ENCODE assay signal across 8 mouse cellular contexts in genomic region chr12:76403886-76404537, GRCm38 (mm10). TPM values are rescaled to one million over a fixed set of nuclear protein-coding genes. Genes with fewer than 3 reads are reported as not detected.
DNase-seq lines count a peak whose midpoint lies in the region; ATAC-seq and TF ChIP-seq lines count a peak whose summit lies in the region.

Gene Hspa2, plus strand, starts transcription at chr12:76404176.

- H3K9me3 ChIP-seq in CH12.LX (replicated peaks; ENCODE audit: low read length), result peaks cover 21% of the 10 kb centered on the region
- H3K9me3 ChIP-seq in forebrain, embryonic 11.5 days (ENCODE audit: control insufficient read depth, low read length), result no peaks in the 10 kb centered on the region
- no peaks in the 10 kb centered on the region for H3K9me3 ChIP-seq in heart, embryonic 16.5 days (replicated peaks; ENCODE audit: control insufficient read depth, low read length)
- no peaks in the 10 kb centered on the region for H3K9me3 ChIP-seq in liver, embryonic 15.5 days (replicated peaks)
- no peaks in the 10 kb centered on the region for H3K9me3 ChIP-seq in neural tube, embryonic 12.5 days

- H3K27me3 ChIP-seq in CH12.LX (replicated peaks), result no peaks in the 10 kb centered on the region
- peaks cover 31% of the 10 kb centered on the region for H3K27me3 ChIP-seq in forebrain, embryonic 11.5 days (ENCODE audit: control insufficient read depth, insufficient read depth, low read length)
- peaks cover 18% of the 10 kb centered on the region for H3K27me3 ChIP-seq in heart, embryonic 16.5 days (ENCODE audit: control insufficient read depth, insufficient read depth, low read length)
- peaks cover 58% of the 10 kb centered on the region for H3K27me3 ChIP-seq in liver, embryonic 15.5 days
- peaks cover 40% of the 10 kb centered on the region for H3K27me3 ChIP-seq in neural tube, embryonic 12.5 days (replicated peaks)

- in situ Hi-C loops in CH12.LX (cut with MboI; ENCODE audit: low pct_ligation_motif_present, low pct_unique_long_range_greater_than_20kb, low sequenced_read_pairs), result no loop called here

- TF ChIP-seq EP300 in CH12.LX (IDR thresholded peaks at IDR 0.05; ENCODE audit: low read length), result no peak

- no peaks in the 10 kb centered on the region for H3K79me2 ChIP-seq in CH12.LX (replicated peaks; ENCODE audit: control insufficient read depth, extremely low read depth, insufficient read depth, poor library complexity, severe bottlenecking)

- TF ChIP-seq RAD21 in CH12.LX (IDR thresholded peaks at IDR 0.05; ENCODE audit: low read depth, low read length), result no peak

- H3K4me1 ChIP-seq in CH12.LX (ENCODE audit: control insufficient read depth in 1 of 2, insufficient read depth in 2 of 2), result peaks cover 0 to 10% of the 10 kb centered on the region in 2 experiments; a peak in 2 of 4 replicates
- no peaks in the 10 kb centered on the region for H3K4me1 ChIP-seq in forebrain, embryonic 11.5 days (replicated peaks; ENCODE audit: control insufficient read depth, insufficient read depth, low read length)
- H3K4me1 ChIP-seq in heart, embryonic 16.5 days (ENCODE audit: control insufficient read depth, insufficient read depth, low read length), result peaks cover 22% of the 10 kb centered on the region
- peaks cover 32% of the 10 kb centered on the region for H3K4me1 ChIP-seq in liver, embryonic 15.5 days (replicated peaks)
- H3K4me1 ChIP-seq in neural tube, embryonic 12.5 days, result peaks cover 20% of the 10 kb centered on the region

- H3K4me2 ChIP-seq in CH12.LX (ENCODE audit: insufficient read depth, low read depth, poor library complexity, severe bottlenecking), result peak within 1 kb of the TSS; percentile 88
- H3K4me2 ChIP-seq in forebrain, embryonic 11.5 days (ENCODE audit: low read depth, low read length, severe bottlenecking), result peak within 1 kb of the TSS; percentile 71
- H3K4me2 ChIP-seq in heart, embryonic 16.5 days (ENCODE audit: low read depth, low read length), result peak within 1 kb of the TSS; percentile 73
- peak within 1 kb of the TSS; percentile 96 for H3K4me2 ChIP-seq in liver, embryonic 15.5 days
- peak within 1 kb of the TSS; percentile 80 for H3K4me2 ChIP-seq in neural tube, embryonic 12.5 days (replicated peaks)

- DNase-seq in CH12.LX (ENCODE audit: extremely low read depth), result peak; percentile 98
- peak; percentile 99 for DNase-seq in c-Kit-positive CD71-positive TER-119-negative erythroid progenitor cells, embryonic 14.5 days (ENCODE audit: low read depth)
- DNase-seq in forebrain, embryonic 11.5 days (ENCODE audit: low spot score), result peak; percentile 98
- DNase-seq in kidney, postnatal 36 days, result peak; percentile 100
- DNase-seq in telencephalon, adult 2 months (ENCODE audit: low read depth, low spot score), result peak; percentile 99

- TF ChIP-seq POLR2A in CH12.LX (IDR thresholded peaks at IDR 0.05; ENCODE audit: low read depth, low read length), result peak; percentile 56; the same call in 1 of the 2 replicates

- H3K27ac ChIP-seq in CH12.LX (ENCODE audit: insufficient read depth, low read depth), result peak within 1 kb of the TSS; percentile 56
- peak within 1 kb of the TSS; percentile 44; the same call in 1 of the 2 replicates for H3K27ac ChIP-seq in forebrain, embryonic 11.5 days (ENCODE audit: low read depth, low read length)
- H3K27ac ChIP-seq in heart, embryonic 16.5 days (ENCODE audit: low read length), result peak within 1 kb of the TSS; percentile 99
- H3K27ac ChIP-seq in liver, embryonic 15.5 days (replicated peaks), result peak within 1 kb of the TSS; percentile 82
- no peak within 1 kb of the TSS for H3K27ac ChIP-seq in neural tube, embryonic 12.5 days

- H3K4me3 ChIP-seq in CH12.LX (replicated peaks in 1 of 3; ENCODE audit: low read depth in 2 of 3, low read length in 2 of 3, poor library complexity in 1 of 3), result peak within 1 kb of the TSS; percentile 65 to 74 (median 68)
- peak within 1 kb of the TSS; percentile 59 for H3K4me3 ChIP-seq in forebrain, embryonic 11.5 days (ENCODE audit: low read depth, low read length)
- peak within 1 kb of the TSS; percentile 89 for H3K4me3 ChIP-seq in heart, embryonic 16.5 days (ENCODE audit: low read length)
- H3K4me3 ChIP-seq in liver, embryonic 15.5 days (replicated peaks), result peak within 1 kb of the TSS; percentile 77
- peak within 1 kb of the TSS; percentile 63 for H3K4me3 ChIP-seq in neural tube, embryonic 12.5 days

- dilution Hi-C loops in CH12.LX (cut with MboI; ENCODE audit: extremely low pct_ligation_motif_present, extremely low pct_unique_long_range_greater_than_20kb, low sequenced_read_pairs), result no loop called here

- peak; percentile 97 for ATAC-seq in forebrain, embryonic 11.5 days (replicated peaks; ENCODE audit: low FRiP score)
- ATAC-seq in heart, embryonic 16.5 days (replicated peaks; ENCODE audit: extremely low read depth, insufficient read depth, low FRiP score), result peak; percentile 96
- ATAC-seq in liver, embryonic 15.5 days (ENCODE audit: insufficient read depth), result peak; percentile 91
- ATAC-seq in neural tube, embryonic 12.5 days (ENCODE audit: low FRiP score, low read depth), result peak; percentile 96

- peak within 1 kb of the TSS; percentile 58 for H3K9ac ChIP-seq in CH12.LX (ENCODE audit: insufficient read depth, low read depth)
- H3K9ac ChIP-seq in forebrain, embryonic 11.5 days (ENCODE audit: low read length), result peak within 1 kb of the TSS; percentile 60
- H3K9ac ChIP-seq in heart, embryonic 16.5 days (ENCODE audit: low read length), result peak within 1 kb of the TSS; percentile 90
- H3K9ac ChIP-seq in liver, embryonic 15.5 days, result peak within 1 kb of the TSS; percentile 72
- peak within 1 kb of the TSS; percentile 56 for H3K9ac ChIP-seq in neural tube, embryonic 12.5 days

- TF ChIP-seq CTCF in CH12.LX (conservative IDR thresholded peaks at IDR 0.05 in 1 of 2, IDR thresholded peaks at IDR 0.05 in 1 of 2; ENCODE audit: low read depth in 2 of 2, low read length in 2 of 2), result no peak

- H3K36me3 ChIP-seq in CH12.LX (replicated peaks in 1 of 2; ENCODE audit: control insufficient read depth in 1 of 2, insufficient read depth in 1 of 2, low read length in 1 of 2), result peaks cover 2 to 13% of the 10 kb centered on the region in 2 experiments
- no peaks in the 10 kb centered on the region for H3K36me3 ChIP-seq in forebrain, embryonic 11.5 days (ENCODE audit: control insufficient read depth, insufficient read depth, low read length)
- no peaks in the 10 kb centered on the region for H3K36me3 ChIP-seq in heart, embryonic 16.5 days (ENCODE audit: control insufficient read depth, insufficient read depth)
- no peaks in the 10 kb centered on the region for H3K36me3 ChIP-seq in liver, embryonic 15.5 days (replicated peaks)
- H3K36me3 ChIP-seq in neural tube, embryonic 12.5 days, result no peaks in the 10 kb centered on the region

- WGBS in forebrain, embryonic 11.5 days, result under 1% methylated on average over 54 of the region's 54 CpGs
- under 1% methylated on average over 54 of the region's 54 CpGs for WGBS in heart, embryonic 16.5 days
- WGBS in liver, embryonic 15.5 days (ENCODE audit: insufficient replicate concordance), result under 1% methylated on average over 54 of the region's 54 CpGs
- under 1% methylated on average over 54 of the region's 54 CpGs for WGBS in neural tube, embryonic 12.5 days

TF ChIP-seq in CH12.LX, 34 proteins besides CTCF, POLR2A, EP300 and RAD21 (continues in another document):
- TF ChIP-seq ZNF384 (IDR thresholded peaks at IDR 0.05; ENCODE audit: low read depth, low read length) (no peak), MAZ (IDR thresholded peaks at IDR 0.05; ENCODE audit: low read depth, low read length) (0 out of 2 replicates have a peak, but pooled peaks have one; percentile 74), KAT2A (IDR thresholded peaks at IDR 0.05; ENCODE audit: insufficient replicate concordance, low read length) (no peak), HCFC1 (IDR thresholded peaks at IDR 0.05; ENCODE audit: low read depth, low read length) (no peak; the same call in 1 of the 2 replicates), BHLHE40 (IDR thresholded peaks at IDR 0.05; ENCODE audit: low read depth, low read length) (no peak; the same call in 1 of the 2 replicates), CHD2 (IDR thresholded peaks at IDR 0.05; ENCODE audit: low read length) (peak; percentile 86), JUN (IDR thresholded peaks at IDR 0.05; ENCODE audit: insufficient read depth, low read depth, low read length) (no peak), MYC (IDR thresholded peaks at IDR 0.05; ENCODE audit: low read depth, low read length) (no peak), IRF4 (IDR thresholded peaks at IDR 0.05; ENCODE audit: low read depth, low read length) (no peak), NELFE (IDR thresholded peaks at IDR 0.05; ENCODE audit: low read depth, low read length) (no peak; the same call in 1 of the 2 replicates), CHD1 (IDR thresholded peaks at IDR 0.05; ENCODE audit: low read depth, low read length) (no peak), GABPA (IDR thresholded peaks at IDR 0.05; ENCODE audit: insufficient replicate concordance, low read depth, low read length) (no peak), ZC3H11A (IDR thresholded peaks at IDR 0.05; ENCODE audit: low read depth, low read length) (no peak), TCF12 (IDR thresholded peaks at IDR 0.05; ENCODE audit: low read depth, low read length) (peak; percentile 8; the same call in 1 of the 2 replicates), SMC3 (IDR thresholded peaks at IDR 0.05; ENCODE audit: low read depth, low read length) (no peak), ELF1 (IDR thresholded peaks at IDR 0.05; ENCODE audit: low read depth, low read length) (peak; percentile 76), E2F4 (IDR thresholded peaks at IDR 0.05; ENCODE audit: insufficient replicate concordance, low read depth, low read length) (0 out of 2 replicates have a peak, but pooled peaks have one; percentile 20), TBP (conservative IDR thresholded peaks at IDR 0.05; ENCODE audit: low read depth, low read length) (no peak; the same call in 1 of the 2 replicates), POLR2AphosphoS2 (IDR thresholded peaks at IDR 0.05; ENCODE audit: low read depth, low read length) (no peak), ZKSCAN1 (IDR thresholded peaks at IDR 0.05; ENCODE audit: borderline replicate concordance, low read depth, low read length) (no peak), MEF2A (IDR thresholded peaks at IDR 0.05; ENCODE audit: borderline replicate concordance, low read depth, low read length) (no peak), SIN3A (IDR thresholded peaks at IDR 0.05; ENCODE audit: low read length) (no peak; the same call in 1 of the 2 replicates)

RNA-seq across cellular contexts. Expression of gene Hspa2, which starts in this region (rescaled TPM):
- 4.7 and 5.3 TPM in 2 replicates for total RNA-seq in CH12.LX (2012; rRNA removed)
- total RNA-seq in CH12.LX (2014; rRNA removed), result 3.4 and 3.6 TPM in 2 replicates
- polyA plus RNA-seq in CH12.LX (2012; ENCODE audit: insufficient read length, low read depth), result 3.4 and 3.8 TPM in 2 replicates
- polyA plus RNA-seq in forebrain, embryonic 11.5 days (2014; fragmentation: Nextera tagmentation; extraction: Ambion mirVana), result 4.4 and 4.5 TPM in 2 replicates
- 15.8 and 16.0 TPM in 2 replicates for polyA plus RNA-seq in heart, embryonic 16.5 days (2015; fragmentation: Nextera tagmentation; extraction: Ambion mirVana)
- polyA plus RNA-seq in liver, embryonic 15.5 days (2015; fragmentation: Nextera tagmentation; extraction: Ambion mirVana), result 1.4 and 1.6 TPM in 2 replicates
- 5.2 and 5.6 TPM in 2 replicates for polyA plus RNA-seq in neural tube, embryonic 12.5 days (2016; fragmentation: Nextera tagmentation; extraction: Ambion mirVana)
